Mouse (Mus musculus) cerebellum, adult 11-12 months (tissue): Measurements from ENCODE around the gene Rtn4r.

Source experiments
- DNase-seq: peaks from one replicate; pipeline ENCODE4 v3.0.0; 2022

The Rtn4r gene

GRCm38 (mm10) chr16:18127241-18127861, at the start of gene Rtn4r:
Gene Rtn4r (plus strand): TSS chr16:18127642.
- DNase-seq = peak; percentile 88

DNA sequence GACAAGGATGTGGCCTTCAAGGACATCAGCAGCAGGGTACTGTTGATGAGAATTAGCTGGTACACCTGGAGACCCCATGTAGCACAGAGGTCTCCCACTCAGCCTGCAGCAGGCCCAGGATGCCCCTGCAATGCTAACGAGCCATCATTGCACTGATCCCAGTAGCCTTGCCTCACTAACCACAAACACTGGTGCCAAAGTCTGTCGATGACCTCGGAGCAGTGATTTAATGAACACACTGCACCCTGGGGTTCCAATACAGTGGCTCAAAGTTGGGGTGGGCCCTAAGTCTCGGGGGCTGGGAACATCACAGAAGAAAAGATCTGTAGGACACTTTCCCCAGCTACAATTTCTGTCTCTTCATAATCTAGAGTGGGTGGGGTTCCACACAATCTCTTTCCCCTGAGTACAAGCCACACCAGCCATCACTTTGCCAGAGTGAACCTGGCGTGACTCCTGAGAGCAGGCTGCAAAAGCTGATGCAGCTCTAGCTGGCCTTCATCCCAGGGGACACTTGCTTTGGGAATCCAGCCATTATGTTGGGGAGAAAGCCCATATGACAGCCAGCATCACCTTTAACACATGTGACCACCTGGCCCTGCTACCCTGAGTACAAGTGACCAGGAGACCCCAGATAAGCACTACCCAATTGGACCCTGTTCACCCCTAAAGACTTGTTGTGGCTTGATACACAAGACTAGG, 49.0 kb upstream of the Rtn4r start:
- no peak for DNase-seq

- DNase-seq = no peak
Measured at GRCm38 (mm10) chr16:18079300-18079699, 48.1 kb upstream of the Rtn4r start.

DNA sequence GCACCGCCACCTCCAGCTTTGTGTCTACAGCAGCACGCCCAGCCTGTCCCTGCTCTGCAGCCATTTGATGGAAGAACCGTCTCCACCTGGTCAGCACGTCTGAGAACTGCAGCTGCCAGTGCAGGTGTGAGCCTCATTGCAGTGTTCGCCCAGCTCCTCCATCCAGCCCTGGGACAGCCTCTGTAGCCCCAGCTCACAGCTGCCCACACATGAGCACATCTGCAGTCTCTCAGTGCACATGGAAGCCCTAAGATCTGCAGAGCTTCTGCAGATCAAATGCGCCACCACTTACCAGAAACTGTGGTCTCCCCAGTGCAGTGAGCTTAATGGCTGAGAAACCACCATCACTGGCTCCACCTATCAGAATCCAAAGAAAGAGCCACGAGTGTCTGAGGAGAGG, 47.3 kb upstream of the Rtn4r start:
- no peak for DNase-seq

DNA sequence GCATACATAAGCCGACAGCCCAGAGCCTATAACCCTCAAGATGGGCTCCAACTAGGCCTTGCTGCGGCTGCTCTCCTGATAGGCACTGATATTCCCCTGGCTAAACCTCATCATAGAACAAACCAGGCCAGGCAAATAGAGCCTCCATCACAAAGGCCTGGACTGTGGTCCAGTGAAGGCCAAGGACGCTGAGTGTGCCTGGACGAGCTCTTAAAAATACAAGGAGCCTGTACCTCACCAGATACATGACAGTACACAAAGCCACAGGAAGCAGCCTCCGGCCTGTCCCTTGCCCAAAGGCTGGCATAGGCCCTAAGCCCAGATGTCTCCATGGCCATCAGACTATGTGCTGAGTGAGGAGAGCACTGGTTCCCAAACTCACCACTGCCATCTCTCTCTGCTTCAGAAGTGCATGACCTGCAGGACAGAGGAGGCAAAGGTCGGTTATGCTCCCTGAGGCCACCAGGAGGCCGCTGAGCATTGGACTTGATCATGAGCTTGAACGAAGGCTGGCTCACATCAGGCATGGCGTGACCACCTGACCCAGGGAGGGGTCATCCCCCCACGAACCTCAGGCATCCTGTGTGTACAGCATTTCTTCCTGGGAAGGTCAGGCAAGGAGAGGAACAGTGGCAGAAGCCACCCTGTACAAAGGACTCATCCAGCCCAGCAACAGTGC, 46.2 kb upstream of the Rtn4r start:
- no peak for DNase-seq

GRCm38 (mm10) chr16:18082291-18082690, 45.2 kb upstream of the Rtn4r start:
- no peak for DNase-seq

GRCm38 (mm10) chr16:18083231-18083951, 44.1 kb upstream of the Rtn4r start:
- peak; percentile 74 for DNase-seq

DNA sequence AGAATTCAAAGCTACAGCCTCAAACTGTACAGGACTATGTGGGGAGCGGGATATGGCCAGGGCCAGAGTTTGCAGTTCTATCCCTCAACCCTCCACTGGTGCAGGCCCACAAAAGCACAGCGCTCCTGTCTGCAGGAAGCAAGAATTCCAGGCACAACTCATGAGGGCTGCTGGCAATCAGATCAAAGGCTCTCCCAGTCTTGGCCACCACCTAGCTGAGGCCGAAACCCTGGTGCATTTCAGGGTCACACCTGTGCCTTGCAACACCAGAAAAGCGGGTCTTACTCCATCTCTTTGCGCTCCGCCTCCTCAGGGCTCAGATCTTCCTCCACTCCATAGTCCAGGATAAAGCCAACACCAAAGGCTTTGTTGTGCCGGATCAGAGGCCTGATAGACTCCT, 43.2 kb upstream of the Rtn4r start:
- DNase-seq = no peak

DNA sequence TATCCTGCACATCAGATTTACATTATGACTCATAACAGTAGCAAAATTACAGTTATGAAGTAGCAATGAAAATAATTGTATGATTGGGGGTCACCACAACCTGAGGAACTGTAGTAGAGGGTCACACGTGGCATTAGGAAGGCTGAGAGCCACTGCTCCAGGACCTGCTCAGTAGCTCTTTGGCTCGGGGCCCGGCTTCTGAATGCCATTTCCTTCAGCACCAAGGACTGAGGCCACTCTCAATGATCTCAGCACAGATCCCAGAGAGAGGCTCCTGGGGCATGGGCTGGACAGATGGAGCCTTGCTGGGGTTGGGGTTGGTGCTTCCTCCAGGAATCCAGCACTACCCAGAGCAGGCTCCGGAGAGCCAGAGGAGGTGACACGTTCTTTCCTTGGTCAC, 40.3 kb upstream of the Rtn4r start:
- no peak for DNase-seq

- no peak for DNase-seq
Measured at GRCm38 (mm10) chr16:18096348-18096747, 31.1 kb upstream of the Rtn4r start.

DNA sequence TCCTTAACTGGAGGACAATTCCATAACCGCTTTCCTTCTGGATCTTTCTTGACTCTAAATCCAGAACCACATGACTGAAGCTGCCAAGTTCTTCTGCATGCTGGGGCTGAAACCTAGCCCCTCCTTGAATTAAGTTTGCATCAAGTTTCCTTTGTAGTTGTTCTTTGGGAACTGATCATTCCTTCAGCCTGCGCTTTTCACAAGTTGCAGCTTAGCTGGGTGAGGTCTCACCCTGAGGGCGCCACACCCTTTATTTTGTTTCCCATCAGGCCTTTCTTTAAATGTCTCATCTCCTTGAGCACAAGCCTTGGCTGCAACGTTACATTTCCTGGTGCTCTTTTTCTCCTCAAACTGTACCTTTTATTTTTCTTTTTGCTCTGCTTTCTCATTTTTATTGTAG, 24.6 kb upstream of the Rtn4r start:
- DNase-seq = no peak

DNA sequence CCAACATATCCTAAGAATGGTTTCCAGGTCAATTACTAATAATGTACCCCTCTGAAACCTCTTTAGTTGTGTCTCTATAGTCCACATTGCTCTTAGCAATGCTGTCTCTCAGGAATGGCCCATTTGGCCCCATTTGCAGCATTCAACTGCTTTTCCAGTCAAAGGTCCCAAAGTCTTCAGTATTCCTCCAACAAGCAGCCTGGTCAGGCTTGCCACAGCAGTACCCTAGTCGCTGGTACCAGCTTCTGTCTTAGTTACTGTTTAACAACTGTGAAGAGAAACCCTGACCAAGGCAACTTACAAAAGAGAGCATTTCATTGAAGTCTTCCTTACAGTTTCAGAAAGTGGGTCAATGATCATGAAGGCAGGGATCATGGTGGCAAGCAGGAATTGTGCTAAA, 24.1 kb upstream of the Rtn4r start:
- no peak for DNase-seq

- DNase-seq = no peak
Measured at GRCm38 (mm10) chr16:18103808-18104207, 23.6 kb upstream of the Rtn4r start.

GRCm38 (mm10) chr16:18108221-18108966, 19.0 kb upstream of the Rtn4r start:
- peak; percentile 83 for DNase-seq

- DNase-seq = no peak
Measured at GRCm38 (mm10) chr16:18111042-18111441, 16.4 kb upstream of the Rtn4r start.

DNA sequence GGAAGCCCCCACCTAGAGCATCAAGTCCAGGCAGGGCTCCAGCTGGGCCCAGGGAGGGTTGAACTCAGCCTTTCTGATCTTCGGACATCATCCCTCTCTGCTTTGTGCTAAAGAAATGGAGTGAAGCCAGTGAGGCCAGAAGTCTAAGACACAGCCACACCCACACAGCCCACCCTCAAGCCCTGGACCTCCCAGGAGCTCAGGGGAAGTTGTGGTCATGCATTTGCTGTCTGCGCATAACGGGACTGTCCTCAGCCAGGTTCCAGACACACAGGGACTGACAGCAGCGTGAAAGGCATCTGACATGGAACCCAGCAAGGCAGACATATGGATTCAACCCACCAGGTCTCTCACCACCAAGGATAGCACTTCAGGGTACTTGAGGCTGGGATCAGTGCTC, 11.0 kb upstream of the Rtn4r start:
- peak; percentile 22 for DNase-seq

- no peak for DNase-seq
Measured at GRCm38 (mm10) chr16:18118285-18118684, 9.2 kb upstream of the Rtn4r start.

- DNase-seq = peak; percentile 85
Measured at GRCm38 (mm10) chr16:18119031-18119730, 8.3 kb upstream of the Rtn4r start.

GRCm38 (mm10) chr16:18122740-18123139, 4.7 kb upstream of the Rtn4r start:
- DNase-seq = peak; percentile 59

- peak; percentile 74 for DNase-seq
Measured at GRCm38 (mm10) chr16:18123471-18123870, 4.0 kb upstream of the Rtn4r start.

DNA sequence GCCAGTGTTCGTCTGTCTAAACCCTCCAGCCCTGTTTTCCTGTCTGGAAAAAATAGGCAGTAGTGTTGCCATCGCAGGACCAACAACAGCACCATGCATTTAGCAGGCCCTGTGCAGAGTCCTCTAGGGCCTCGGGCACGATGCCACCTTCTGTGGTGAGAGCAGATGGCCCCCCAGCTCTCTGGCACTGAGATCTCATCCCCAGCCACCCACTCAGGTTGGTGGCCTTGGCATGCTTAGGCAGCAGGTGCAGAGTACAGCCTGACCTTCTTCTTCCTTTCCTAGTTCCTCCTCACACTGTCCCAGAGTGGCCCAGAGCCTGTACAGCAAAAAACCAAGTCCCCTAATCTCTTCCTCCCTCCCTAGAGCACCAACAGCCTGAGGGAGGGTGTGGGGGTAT, 3.4 kb upstream of the Rtn4r start:
- DNase-seq = peak; percentile 99

DNA sequence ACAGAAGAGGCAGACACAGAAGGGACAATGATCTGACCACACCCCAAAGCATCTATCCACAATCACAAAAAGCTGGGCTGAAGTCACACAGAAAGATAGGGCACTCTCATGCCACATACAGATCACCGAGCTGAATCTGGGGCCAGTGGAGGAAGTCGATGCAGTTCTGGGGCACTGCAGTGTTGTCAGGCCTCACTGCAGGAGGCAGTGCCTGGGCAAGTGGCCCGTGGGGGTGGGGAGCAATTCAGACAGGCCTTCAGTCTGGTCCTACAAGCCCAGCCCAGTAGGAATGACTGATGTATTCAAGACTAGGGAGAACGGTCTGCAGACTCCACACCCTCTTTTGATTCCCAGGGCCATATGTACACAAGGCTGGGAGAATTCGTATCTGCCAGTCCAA, 2.8 kb upstream of the Rtn4r start:
- DNase-seq = peak; percentile 86
